Mouse (Mus musculus) naive thymus-derived CD4-positive, alpha-beta T cell, adult 5 months (primary cell): ENCODE measurements around the gene Skor1. TPM values are rescaled to one million over a fixed set of nuclear protein-coding genes. Genes with fewer than 3 reads are reported as not detected.

Experiments used
- polyA plus RNA-seq: library from polyadenylated mRNA; unstranded; fragments of 100-300 nt; shearing (Covaris generic); gene quantifications from one replicate; pipeline ENCODE4 v1.2.1, GENCODE M21; 2017

Skor1 gene
- polyA plus RNA-seq = not detected

GRCm38 (mm10) chr9:63148410-63149371, at the start of gene Skor1:
Gene Skor1, minus strand, starts transcription at chr9:63148961.

Other genes starting within 250 kb of the Skor1 start
- 161 TPM for gene Pias1, start 161.0 kb downstream of the Skor1 start, polyA plus RNA-seq
- 37.3 TPM for gene Map2k5, start 228.9 kb upstream of the Skor1 start, polyA plus RNA-seq